Mouse (Mus musculus): ENCODE data around the gene Syt3. TPM values are rescaled to one million over a fixed set of nuclear protein-coding genes. Genes with fewer than 3 reads are reported as not detected.

The Syt3 gene
- polyA plus RNA-seq, 1 experiment = not detected

DNA sequence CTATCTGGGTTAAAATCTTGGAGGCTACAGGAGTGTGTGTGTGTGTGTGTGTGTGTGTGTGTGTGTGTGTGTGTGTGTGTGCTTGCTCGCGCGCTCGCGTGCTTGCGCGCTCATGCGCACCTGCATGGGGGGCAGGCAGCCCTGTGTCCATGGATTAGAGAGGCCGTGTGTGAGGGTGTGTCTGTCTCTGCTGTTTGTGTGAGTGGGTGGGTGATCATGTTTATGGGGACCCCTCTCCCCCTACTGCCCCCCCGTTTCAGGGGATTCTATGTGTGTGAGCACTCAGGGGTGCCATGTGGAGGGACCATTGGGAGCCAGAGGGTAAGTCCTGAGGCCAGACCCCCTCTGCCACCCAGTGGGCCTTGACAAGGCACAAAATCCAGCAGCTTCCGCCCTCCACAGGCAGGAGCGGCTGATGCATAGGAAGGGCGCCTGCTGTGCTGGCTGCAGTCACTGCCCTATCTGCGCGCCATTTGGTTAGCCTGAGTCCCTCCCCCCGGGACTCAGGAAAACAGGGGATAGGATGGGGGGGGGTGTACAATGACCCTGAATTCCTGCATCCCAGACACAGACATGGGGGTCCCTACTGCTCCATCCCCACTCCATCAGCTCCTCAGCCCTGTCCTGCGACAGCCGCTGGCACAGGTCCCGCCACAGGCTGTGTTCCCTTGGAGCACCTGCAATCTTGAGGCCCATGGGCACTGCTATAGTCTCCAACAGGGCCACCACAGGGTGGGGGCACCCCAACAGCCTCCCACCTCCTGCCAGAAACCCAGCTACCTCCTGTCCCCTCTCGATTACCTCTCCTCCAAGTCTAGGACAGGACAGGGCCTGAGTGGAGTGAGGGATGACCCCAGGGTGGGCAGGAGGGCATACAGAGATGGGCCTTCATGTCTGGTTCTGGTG is 59.6 kb downstream of the Syt3 start:
- Histone ChIP-seq H3K79me2 (ENCODE audit: control insufficient read depth, insufficient read depth) (no peaks in the 10 kb centered on the region), H3K27me3 (ENCODE audit: control insufficient read depth, insufficient read depth, insufficient read length) (peaks cover 85% of the 10 kb centered on the region), H3K4me2 (ENCODE audit: low read depth) (no peak overlapping the region), H3K36me3 (ENCODE audit: control insufficient read depth, insufficient read depth) (no peaks in the 10 kb centered on the region), H3K4me3 (no peak overlapping the region), H3ac (ENCODE audit: control insufficient read depth, insufficient read length) (no peak overlapping the region)
- TF ChIP-seq REST (IDR thresholded peaks at IDR 0.05; ENCODE audit: insufficient read depth, insufficient read length) = no peak
- no peak for TF ChIP-seq POLR2A (IDR thresholded peaks at IDR 0.05; ENCODE audit: insufficient read length, low read depth)
- no peak for TF ChIP-seq MYOG (IDR thresholded peaks at IDR 0.05; ENCODE audit: control insufficient read depth in 1 of 3, insufficient read depth in 1 of 3, insufficient read length in 2 of 3, low read depth in 2 of 3)
- no peak for TF ChIP-seq TCF3 (IDR thresholded peaks at IDR 0.05; ENCODE audit: insufficient read length, low read depth)

GRCm38 (mm10) chr7:44444886-44445527 is 61.1 kb downstream of the Syt3 start:
- Histone ChIP-seq H3K4me3 (no peak overlapping the region), H3K4me2 (ENCODE audit: low read depth) (no peak overlapping the region), H3K79me2 (ENCODE audit: control insufficient read depth, insufficient read depth) (no peaks in the 10 kb centered on the region), H3K27me3 (ENCODE audit: control insufficient read depth, insufficient read depth, insufficient read length) (peaks cover 89% of the 10 kb centered on the region), H3K36me3 (ENCODE audit: control insufficient read depth, insufficient read depth) (no peaks in the 10 kb centered on the region), H3ac (ENCODE audit: control insufficient read depth, insufficient read length) (no peak overlapping the region)
- TF ChIP-seq TCF12 (IDR thresholded peaks at IDR 0.05; ENCODE audit: insufficient read depth, poor library complexity, severe bottlenecking) = no peak
- TF ChIP-seq SRF (IDR thresholded peaks at IDR 0.05; ENCODE audit: control insufficient read depth, insufficient read length, low read depth) = no peak
- no peak for TF ChIP-seq MYOD1 (IDR thresholded peaks at IDR 0.05; ENCODE audit: control insufficient read depth in 1 of 3, insufficient read length in 2 of 3, low read depth in 2 of 3)
- TF ChIP-seq USF1 (IDR thresholded peaks at IDR 0.05; ENCODE audit: low read depth) = no peak
- no peak for TF ChIP-seq MYOG (IDR thresholded peaks at IDR 0.05; ENCODE audit: control insufficient read depth in 1 of 3, insufficient read depth in 1 of 3, insufficient read length in 2 of 3, low read depth in 2 of 3)
- TF ChIP-seq TCF3 (IDR thresholded peaks at IDR 0.05; ENCODE audit: insufficient read length, low read depth) = no peak
- TF ChIP-seq POLR2A (IDR thresholded peaks at IDR 0.05; ENCODE audit: insufficient read length, low read depth) = no peak
- TF ChIP-seq REST (IDR thresholded peaks at IDR 0.05; ENCODE audit: insufficient read depth, insufficient read length) = no peak
- no peak for TF ChIP-seq POLR2AphosphoS2 (IDR thresholded peaks at IDR 0.05; ENCODE audit: insufficient read length, low read depth)
- no peak for TF ChIP-seq MAX (IDR thresholded peaks at IDR 0.05; ENCODE audit: low read depth)
- TF ChIP-seq E2F4 (IDR thresholded peaks at IDR 0.05; ENCODE audit: insufficient read depth) = no peak
- no peak for TF ChIP-seq CEBPB (IDR thresholded peaks at IDR 0.05; ENCODE audit: insufficient read depth, poor library complexity, severe bottlenecking)

GRCm38 (mm10) chr7:44445528-44445923 is 61.6 kb downstream of the Syt3 start:
- H3K4me2 ChIP-seq (ENCODE audit: low read depth) = no peak overlapping the region
- no peak overlapping the region for H3K4me3 ChIP-seq
- TF ChIP-seq E2F4 (IDR thresholded peaks at IDR 0.05; ENCODE audit: insufficient read depth) = no peak
- no peak for TF ChIP-seq POLR2AphosphoS2 (IDR thresholded peaks at IDR 0.05; ENCODE audit: insufficient read length, low read depth)
- TF ChIP-seq MAX (IDR thresholded peaks at IDR 0.05; ENCODE audit: low read depth) = no peak
- TF ChIP-seq SRF (IDR thresholded peaks at IDR 0.05; ENCODE audit: control insufficient read depth, insufficient read length, low read depth) = no peak
- TF ChIP-seq CEBPB (IDR thresholded peaks at IDR 0.05; ENCODE audit: insufficient read depth, poor library complexity, severe bottlenecking) = no peak
- no peak for TF ChIP-seq MYOG (IDR thresholded peaks at IDR 0.05; ENCODE audit: control insufficient read depth in 1 of 3, insufficient read depth in 1 of 3, insufficient read length in 2 of 3, low read depth in 2 of 3)
- no peak for TF ChIP-seq USF1 (IDR thresholded peaks at IDR 0.05; ENCODE audit: low read depth)
- no peak for TF ChIP-seq REST (IDR thresholded peaks at IDR 0.05; ENCODE audit: insufficient read depth, insufficient read length)
- TF ChIP-seq MYOD1 (IDR thresholded peaks at IDR 0.05; ENCODE audit: control insufficient read depth in 1 of 3, insufficient read length in 2 of 3, low read depth in 2 of 3) = no peak

DNA sequence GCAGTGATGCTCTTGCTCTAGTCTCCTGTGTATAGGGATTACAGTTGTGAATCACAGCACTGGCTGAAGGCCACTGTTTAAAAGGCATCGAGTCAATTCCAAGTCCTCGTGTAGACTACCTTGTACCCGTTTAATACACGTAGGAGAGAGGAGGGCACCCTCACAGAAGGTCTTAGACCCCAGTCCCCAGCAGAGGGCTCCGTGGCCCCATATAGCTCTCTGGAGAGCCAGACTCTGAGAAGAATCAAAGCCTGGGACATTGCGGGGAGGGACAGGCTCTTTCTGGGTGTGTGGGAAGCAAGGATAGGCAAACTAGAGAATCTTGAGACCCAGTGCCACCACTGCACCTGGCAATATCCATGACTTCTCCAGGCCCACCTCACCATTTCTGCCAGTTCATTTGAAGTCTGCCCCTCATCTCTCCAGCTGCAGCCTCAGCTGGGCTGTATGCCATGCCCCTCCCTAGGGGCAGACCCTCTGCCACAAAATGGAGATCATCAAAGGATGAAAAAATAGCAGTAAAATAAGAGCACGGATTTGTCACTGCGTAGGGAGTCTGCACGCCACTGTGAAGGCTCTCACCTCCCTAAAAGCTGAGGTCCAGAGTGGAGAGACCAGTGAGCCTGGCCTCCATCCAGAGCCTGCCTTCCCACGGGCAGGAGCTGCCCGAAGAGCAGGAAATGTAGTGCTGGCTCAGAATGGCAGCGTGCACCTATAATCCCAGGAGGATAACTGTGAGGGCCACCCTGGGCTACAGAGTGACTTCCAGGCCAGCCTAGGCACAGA is 62.4 kb downstream of the Syt3 start:
- no peak overlapping the region for H3K4me3 ChIP-seq
- H3K79me2 ChIP-seq (ENCODE audit: control insufficient read depth, insufficient read depth) = no peaks in the 10 kb centered on the region
- H3K36me3 ChIP-seq (ENCODE audit: control insufficient read depth, insufficient read depth) = no peaks in the 10 kb centered on the region
- no peak for TF ChIP-seq POLR2A (IDR thresholded peaks at IDR 0.05; ENCODE audit: insufficient read length, low read depth)
- no peak for TF ChIP-seq SRF (IDR thresholded peaks at IDR 0.05; ENCODE audit: control insufficient read depth, insufficient read length, low read depth)
- TF ChIP-seq REST (IDR thresholded peaks at IDR 0.05; ENCODE audit: insufficient read depth, insufficient read length) = no peak
- no peak for TF ChIP-seq TCF12 (IDR thresholded peaks at IDR 0.05; ENCODE audit: insufficient read depth, poor library complexity, severe bottlenecking)
- no peak for TF ChIP-seq TCF3 (IDR thresholded peaks at IDR 0.05; ENCODE audit: insufficient read length, low read depth)
- no peak for TF ChIP-seq MYOG (IDR thresholded peaks at IDR 0.05; ENCODE audit: control insufficient read depth in 1 of 3, insufficient read depth in 1 of 3, insufficient read length in 2 of 3, low read depth in 2 of 3)
- no peak for TF ChIP-seq CEBPB (IDR thresholded peaks at IDR 0.05; ENCODE audit: insufficient read depth, poor library complexity, severe bottlenecking)
- no peak for TF ChIP-seq POLR2AphosphoS2 (IDR thresholded peaks at IDR 0.05; ENCODE audit: insufficient read length, low read depth)
- no peak for TF ChIP-seq USF1 (IDR thresholded peaks at IDR 0.05; ENCODE audit: low read depth)
- TF ChIP-seq MYOD1 (IDR thresholded peaks at IDR 0.05; ENCODE audit: control insufficient read depth in 1 of 3, insufficient read length in 2 of 3, low read depth in 2 of 3) = no peak
- no peak overlapping the region for H3K4me2 ChIP-seq (ENCODE audit: low read depth)
- no peak overlapping the region for H3ac ChIP-seq (ENCODE audit: control insufficient read depth, insufficient read length)
- peaks cover 82% of the 10 kb centered on the region for H3K27me3 ChIP-seq (ENCODE audit: control insufficient read depth, insufficient read depth, insufficient read length)

More at GRCm38 (mm10) chr7:44445528-44445923, 61.6 kb downstream of the Syt3 start:
- Histone ChIP-seq H3K79me2 (ENCODE audit: control insufficient read depth, insufficient read depth) (no peaks in the 10 kb centered on the region), H3K27me3 (ENCODE audit: control insufficient read depth, insufficient read depth, insufficient read length) (peaks cover 84% of the 10 kb centered on the region), H3ac (ENCODE audit: control insufficient read depth, insufficient read length) (no peak overlapping the region), H3K36me3 (ENCODE audit: control insufficient read depth, insufficient read depth) (no peaks in the 10 kb centered on the region)

Other genes starting within 250 kb of the Syt3 start
- gene Klk1b16, start 247.3 kb upstream of the Syt3 start, polyA plus RNA-seq (2012; fragmentation: generic; extraction: Trizol) = not detected
- gene Klk1b24, start 195.9 kb upstream of the Syt3 start, polyA plus RNA-seq (2012; fragmentation: generic; extraction: Trizol) = not detected
- gene Klk1b3, start 185.9 kb upstream of the Syt3 start, polyA plus RNA-seq (2012; fragmentation: generic; extraction: Trizol) = not detected
- not detected for gene Klk1b4, start 176.7 kb upstream of the Syt3 start, polyA plus RNA-seq (2012; fragmentation: generic; extraction: Trizol)
- gene Klk1b5, start 168.2 kb upstream of the Syt3 start, polyA plus RNA-seq (2012; fragmentation: generic; extraction: Trizol) = not detected
- not detected for gene Klk1, start 158.7 kb upstream of the Syt3 start, polyA plus RNA-seq (2012; fragmentation: generic; extraction: Trizol)
- not detected for gene Gm36864, start 147.9 kb upstream of the Syt3 start, polyA plus RNA-seq (2012; fragmentation: generic; extraction: Trizol)
- 0.62 TPM for gene 1700028J19Rik, start 137.4 kb upstream of the Syt3 start, polyA plus RNA-seq (2012; fragmentation: generic; extraction: Trizol)
- 40.9 TPM for gene 2410002F23Rik, start 137.4 kb upstream of the Syt3 start, polyA plus RNA-seq (2012; fragmentation: generic; extraction: Trizol)
- gene Acp4, start 126.7 kb upstream of the Syt3 start, polyA plus RNA-seq (2012; fragmentation: generic; extraction: Trizol) = 0.06 TPM
- gene Gm15517, start 122.7 kb upstream of the Syt3 start, polyA plus RNA-seq (2012; fragmentation: generic; extraction: Trizol) = not detected
- gene Clec11a, start 77.2 kb upstream of the Syt3 start, polyA plus RNA-seq (2012; fragmentation: generic; extraction: Trizol) = 0.60 TPM
- gene Shank1, start 73.8 kb upstream of the Syt3 start, polyA plus RNA-seq (2012; fragmentation: generic; extraction: Trizol) = 0.10 TPM
- gene 1700008O03Rik, start 1.7 kb downstream of the Syt3 start, polyA plus RNA-seq (2012; fragmentation: generic; extraction: Trizol) = not detected
- not detected for gene Lrrc4b, start 44.9 kb downstream of the Syt3 start, polyA plus RNA-seq (2012; fragmentation: generic; extraction: Trizol)
- not detected for gene Aspdh, start 81.3 kb downstream of the Syt3 start, polyA plus RNA-seq (2012; fragmentation: generic; extraction: Trizol)
- gene Josd2, start 83.9 kb downstream of the Syt3 start, polyA plus RNA-seq (2012; fragmentation: generic; extraction: Trizol) = 233 TPM
- gene Emc10, start 112.4 kb downstream of the Syt3 start, polyA plus RNA-seq (2012; fragmentation: generic; extraction: Trizol) = 98.2 TPM
- 1.7 TPM for gene Fam71e1, start 112.5 kb downstream of the Syt3 start, polyA plus RNA-seq (2012; fragmentation: generic; extraction: Trizol)
- gene Mybpc2, start 140.6 kb downstream of the Syt3 start, polyA plus RNA-seq (2012; fragmentation: generic; extraction: Trizol) = 4.7 TPM
- gene Spib, start 148.0 kb downstream of the Syt3 start, polyA plus RNA-seq (2012; fragmentation: generic; extraction: Trizol) = 0.05 TPM
- 23.9 TPM for gene Pold1, start 164.7 kb downstream of the Syt3 start, polyA plus RNA-seq (2012; fragmentation: generic; extraction: Trizol)
- gene Nr1h2, start 169.8 kb downstream of the Syt3 start, polyA plus RNA-seq (2012; fragmentation: generic; extraction: Trizol) = 94.7 TPM
- not detected for gene Napsa, start 188.3 kb downstream of the Syt3 start, polyA plus RNA-seq (2012; fragmentation: generic; extraction: Trizol)
- 0.92 TPM for gene Kcnc3, start 206.6 kb downstream of the Syt3 start, polyA plus RNA-seq (2012; fragmentation: generic; extraction: Trizol)

Measured in myocyte (in vitro differentiated cells).